In the genomic region with DNA sequence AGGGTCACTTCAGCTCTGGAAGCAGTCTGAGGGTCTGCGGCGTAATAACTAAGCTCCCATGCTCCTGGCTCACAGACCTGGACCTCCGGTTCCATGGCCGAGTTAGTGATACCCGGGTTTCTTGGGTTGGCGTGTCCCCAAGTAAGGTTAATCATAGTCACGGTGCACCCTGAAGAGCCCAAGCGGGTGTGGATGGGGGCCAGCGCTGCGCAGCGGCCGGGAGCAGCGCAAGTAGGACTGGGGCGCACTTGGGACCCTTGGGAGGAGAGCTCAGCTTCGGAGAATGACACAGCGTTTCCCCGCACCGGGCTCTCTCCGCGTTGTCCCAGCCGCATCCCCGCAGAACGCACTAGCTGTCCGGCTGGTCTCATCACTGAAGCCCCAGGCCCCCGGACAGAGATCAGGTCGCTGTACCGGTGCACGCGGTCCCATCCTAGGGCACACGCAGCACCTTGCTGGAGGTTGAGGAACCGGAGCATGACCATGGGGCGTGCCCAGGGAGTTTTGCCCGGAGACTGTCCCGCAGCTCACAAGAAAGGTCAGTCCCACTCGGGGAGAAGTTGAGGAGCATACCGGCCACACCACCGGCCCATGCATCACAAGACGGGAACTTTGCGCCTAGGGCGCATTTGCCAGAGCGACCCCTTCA, we compare ENCODE assay signal across 7 mouse cellular contexts. TPM values are rescaled to one million over a fixed set of nuclear protein-coding genes. Genes with fewer than 3 reads are reported as not detected.
DNase-seq lines count a peak whose midpoint lies in the region; ATAC-seq and TF ChIP-seq lines count a peak whose summit lies in the region.

No protein-coding gene starts in this region.

- TF ChIP-seq CTCF in left cerebral cortex, adult 2 months (IDR thresholded peaks at IDR 0.05) = no peak
- peak; percentile 8; the same call in 1 of the 2 replicates for TF ChIP-seq CTCF in bone marrow, adult 2 months (IDR thresholded peaks at IDR 0.05; ENCODE audit: control insufficient read depth, insufficient read depth, low read length)
- no peak for TF ChIP-seq CTCF in forebrain, postnatal 0 days (IDR thresholded peaks at IDR 0.05; ENCODE audit: low read depth)

- H3K4me1 ChIP-seq in bone marrow, adult 2 months (ENCODE audit: control insufficient read depth, insufficient read depth, low read length) = no peaks in the 10 kb centered on the region; the same call in 1 of the 2 replicates
- 0 out of 2 replicates have a peak, but pooled peaks cover 3% of the 10 kb centered on the region for H3K4me1 ChIP-seq in forebrain, postnatal 0 days (ENCODE audit: insufficient read depth)
- peaks cover 14% of the 10 kb centered on the region for H3K4me1 ChIP-seq in limb, embryonic 12.5 days (replicated peaks)
- peaks cover 4% of the 10 kb centered on the region; the same call in 1 of the 2 replicates for H3K4me1 ChIP-seq in midbrain, embryonic 16.5 days (ENCODE audit: control insufficient read depth, insufficient read depth, low read length)

- no peak for DNase-seq in left cerebral cortex, adult 2 months (ENCODE audit: extremely low spot score in 1 of 2, low spot score in 2 of 2)
- no peak for DNase-seq in left cerebral cortex, adult 9 months (ENCODE audit: low spot score in 2 of 2)
- peak; percentile 45 for DNase-seq in forebrain, postnatal 0 days
- no peak for DNase-seq in urinary bladder, postnatal 14 days (ENCODE audit: low spot score)

- peak overlapping the region; percentile 100 for H3K4me2 ChIP-seq in forebrain, postnatal 0 days (ENCODE audit: low read depth)
- H3K4me2 ChIP-seq in limb, embryonic 12.5 days = peak overlapping the region; percentile 96
- peak overlapping the region; percentile 98 for H3K4me2 ChIP-seq in midbrain, embryonic 16.5 days (ENCODE audit: low read length)

- peak; percentile 3; the same call in 1 of the 2 replicates for TF ChIP-seq POLR2A in bone marrow, adult 2 months (IDR thresholded peaks at IDR 0.05; ENCODE audit: borderline replicate concordance, control insufficient read depth, low read depth, low read length)

- H3K9me3 ChIP-seq in forebrain, postnatal 0 days (ENCODE audit: low read length) = no peaks in the 10 kb centered on the region
- H3K9me3 ChIP-seq in limb, embryonic 12.5 days = no peaks in the 10 kb centered on the region
- no peaks in the 10 kb centered on the region for H3K9me3 ChIP-seq in midbrain, embryonic 16.5 days (replicated peaks; ENCODE audit: control insufficient read depth, low read length, poor library complexity, severe bottlenecking)

- H3K27ac ChIP-seq in left cerebral cortex, adult 2 months = peak overlapping the region; percentile 99
- peak overlapping the region; percentile 89 for H3K27ac ChIP-seq in bone marrow, adult 2 months (ENCODE audit: control insufficient read depth, insufficient read depth, low read depth, low read length, poor library complexity)
- peak overlapping the region; percentile 91 for H3K27ac ChIP-seq in forebrain, postnatal 0 days (ENCODE audit: low read depth, low read length)
- H3K27ac ChIP-seq in limb, embryonic 12.5 days = 0 out of 2 replicates have a peak overlapping the region, but pooled peaks have one; percentile 17
- peak overlapping the region; percentile 94 for H3K27ac ChIP-seq in midbrain, embryonic 16.5 days (ENCODE audit: low read length)

- intact Hi-C loops in left cerebral cortex, adult 2 months (cut with DNase I) = loop anchor here (2.0 to 5.0 kb wide), 2 partner anchors 52 to 70 kb away; no protein-coding TSS in a partner anchor

- H3K36me3 ChIP-seq in forebrain, postnatal 0 days (ENCODE audit: insufficient read depth) = peaks cover 19% of the 10 kb centered on the region
- H3K36me3 ChIP-seq in limb, embryonic 12.5 days = 0 out of 2 replicates have a peak, but pooled peaks cover 10% of the 10 kb centered on the region
- H3K36me3 ChIP-seq in midbrain, embryonic 16.5 days (ENCODE audit: control insufficient read depth, insufficient read depth, low read length) = peaks cover 8% of the 10 kb centered on the region

- peak overlapping the region; percentile 96 for H3K9ac ChIP-seq in forebrain, postnatal 0 days
- peak overlapping the region; percentile 71 for H3K9ac ChIP-seq in limb, embryonic 12.5 days (replicated peaks)
- H3K9ac ChIP-seq in midbrain, embryonic 16.5 days (ENCODE audit: low read depth, low read length) = peak overlapping the region; percentile 82

- no peaks in the 10 kb centered on the region for H3K27me3 ChIP-seq in forebrain, postnatal 0 days (ENCODE audit: insufficient read depth, low read length)
- peaks cover 47% of the 10 kb centered on the region for H3K27me3 ChIP-seq in limb, embryonic 12.5 days
- H3K27me3 ChIP-seq in midbrain, embryonic 16.5 days (ENCODE audit: control insufficient read depth, insufficient read depth, low read depth, low read length) = no peaks in the 10 kb centered on the region

- WGBS in bone marrow, adult 2 months = 3% methylated on average over 41 of the region's 41 CpGs
- WGBS in forebrain, postnatal 0 days = under 1% methylated on average over 41 of the region's 41 CpGs
- under 1% methylated on average over 41 of the region's 41 CpGs for WGBS in limb, embryonic 12.5 days
- WGBS in midbrain, embryonic 16.5 days = under 1% methylated on average over 41 of the region's 41 CpGs

- ATAC-seq in forebrain, postnatal 0 days = peak; percentile 2
- ATAC-seq in limb, embryonic 12.5 days (ENCODE audit: insufficient number of reproducible peaks, insufficient read depth, low FRiP score, low TSS enrichment, low read depth) = peak; percentile 58
- peak; percentile 26 for ATAC-seq in midbrain, embryonic 16.5 days

- peak overlapping the region; percentile 81 for H3K4me3 ChIP-seq in left cerebral cortex, adult 2 months
- peak overlapping the region; percentile 85 for H3K4me3 ChIP-seq in bone marrow, adult 2 months (replicated peaks; ENCODE audit: control insufficient read depth, low read depth, low read length)
- H3K4me3 ChIP-seq in forebrain, postnatal 0 days (ENCODE audit: low read depth, low read length) = peak overlapping the region; percentile 95
- H3K4me3 ChIP-seq in limb, embryonic 12.5 days (replicated peaks) = peak overlapping the region; percentile 68
- H3K4me3 ChIP-seq in midbrain, embryonic 16.5 days (ENCODE audit: low read depth, low read length) = peak overlapping the region; percentile 67

RNA-seq across cellular contexts. Expression of gene Sfxn5, which starts 0.7 kb away (rescaled TPM):
- 100 to 1,000 TPM; 161 to 173 TPM for total RNA-seq in left cerebral cortex, adult 2 months (2021)
- 14.5 and 27.9 TPM in 2 replicates for polyA plus RNA-seq in bone marrow, adult 2 months (2011; ENCODE audit: insufficient read depth, insufficient read length, low replicate concordance, missing spikeins)
- total RNA-seq in forebrain, postnatal 0 days (2014; rRNA removed) = 49.9 and 55.6 TPM in 2 replicates
- polyA plus RNA-seq in forebrain, postnatal 0 days (2015; fragmentation: Nextera tagmentation; extraction: Ambion mirVana) = 39.1 and 49.1 TPM in 2 replicates
- polyA plus RNA-seq in limb, embryonic 12.5 days (2016; fragmentation: Nextera tagmentation; extraction: Ambion mirVana) = 8.3 and 10.2 TPM in 2 replicates
- polyA plus RNA-seq in midbrain, embryonic 16.5 days (2015; fragmentation: Nextera tagmentation; extraction: Ambion mirVana) = 27.6 and 41.3 TPM in 2 replicates

RNA-seq across cellular contexts. Expression of gene Rab11fip5, which starts 42.0 kb away (rescaled TPM):
- 10 to 100 TPM; 74.5 to 78.6 TPM for total RNA-seq in left cerebral cortex, adult 2 months (2021)
- polyA plus RNA-seq in bone marrow, adult 2 months (2011; ENCODE audit: insufficient read depth, insufficient read length, low replicate concordance, missing spikeins) = 1.7 and 3.8 TPM in 2 replicates
- total RNA-seq in forebrain, postnatal 0 days (2014; rRNA removed) = 31.8 and 41.2 TPM in 2 replicates
- polyA plus RNA-seq in forebrain, postnatal 0 days (2015; fragmentation: Nextera tagmentation; extraction: Ambion mirVana) = 17.2 and 19.8 TPM in 2 replicates
- 9.8 and 11.4 TPM in 2 replicates for polyA plus RNA-seq in limb, embryonic 12.5 days (2016; fragmentation: Nextera tagmentation; extraction: Ambion mirVana)
- 20.2 and 21.1 TPM in 2 replicates for polyA plus RNA-seq in midbrain, embryonic 16.5 days (2015; fragmentation: Nextera tagmentation; extraction: Ambion mirVana)

Comparison
In these comparisons a context has a peak if more than half of its experiments do, and no peak if none do; other contexts are left out.
1. H3K27ac ChIP-seq: peak in every context shown above with its lines; median percentile 99 in left cerebral cortex, adult 2 months; 94 in midbrain, embryonic 16.5 days; 91 in forebrain, postnatal 0 days; 89 in bone marrow, adult 2 months; 17 in limb, embryonic 12.5 days.
2. ATAC-seq: peak in every context shown above with its lines; median percentile 58 in limb, embryonic 12.5 days; 26 in midbrain, embryonic 16.5 days; 2 in forebrain, postnatal 0 days.